Mouse (Mus musculus) activated CD4-positive, CD25-positive, alpha-beta regulatory T cell, adult 4 months (primary cell): Measurements from ENCODE around the gene Dclre1b. TPM values are rescaled to one million over a fixed set of nuclear protein-coding genes. Genes with fewer than 3 reads are reported as not detected.
"Not testable (repeated sequence)": the region's sequence is repeated elsewhere in the genome, so short reads cannot be mapped to it uniquely, and the experiment has no call there.

Source experiments
- ATAC-seq: one replicate; pipeline ENCODE4 v1.8.0; 2017
- polyA plus RNA-seq, 2 experiments: library from polyadenylated mRNA; unstranded; fragments of 100-300 nt; shearing (Covaris generic); gene quantifications; one replicate each; pipeline ENCODE4 v1.2.1; 2017

Dclre1b gene
- polyA plus RNA-seq, 2 experiments from 2014 or later: 18.4 to 30.4 TPM

DNA sequence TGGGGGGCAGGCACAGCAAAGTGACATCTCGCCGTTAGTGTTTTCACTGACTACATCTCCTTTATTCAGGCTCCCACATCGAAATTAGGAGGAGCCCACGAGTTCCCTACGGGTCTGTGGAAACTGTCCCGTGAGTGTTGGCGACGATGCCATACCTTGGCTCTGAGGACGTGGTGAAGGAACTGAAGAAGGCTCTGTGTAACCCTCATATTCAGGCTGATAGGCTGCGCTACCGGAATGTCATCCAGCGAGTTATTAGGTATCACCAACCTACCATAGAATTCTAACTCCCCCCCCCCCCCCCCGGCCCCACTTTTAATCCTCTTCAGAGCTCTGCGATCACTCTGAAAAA lies 531 bp upstream of the Dclre1b start:
- ATAC-seq: peak; percentile 29

- no peak for ATAC-seq
Measured at GRCm38 (mm10) chr3:103805671-103806070, 3.6 kb downstream of the Dclre1b start.

- peak; percentile 27 for ATAC-seq
Measured at GRCm38 (mm10) chr3:103802861-103803260, 6.4 kb downstream of the Dclre1b start.

DNA sequence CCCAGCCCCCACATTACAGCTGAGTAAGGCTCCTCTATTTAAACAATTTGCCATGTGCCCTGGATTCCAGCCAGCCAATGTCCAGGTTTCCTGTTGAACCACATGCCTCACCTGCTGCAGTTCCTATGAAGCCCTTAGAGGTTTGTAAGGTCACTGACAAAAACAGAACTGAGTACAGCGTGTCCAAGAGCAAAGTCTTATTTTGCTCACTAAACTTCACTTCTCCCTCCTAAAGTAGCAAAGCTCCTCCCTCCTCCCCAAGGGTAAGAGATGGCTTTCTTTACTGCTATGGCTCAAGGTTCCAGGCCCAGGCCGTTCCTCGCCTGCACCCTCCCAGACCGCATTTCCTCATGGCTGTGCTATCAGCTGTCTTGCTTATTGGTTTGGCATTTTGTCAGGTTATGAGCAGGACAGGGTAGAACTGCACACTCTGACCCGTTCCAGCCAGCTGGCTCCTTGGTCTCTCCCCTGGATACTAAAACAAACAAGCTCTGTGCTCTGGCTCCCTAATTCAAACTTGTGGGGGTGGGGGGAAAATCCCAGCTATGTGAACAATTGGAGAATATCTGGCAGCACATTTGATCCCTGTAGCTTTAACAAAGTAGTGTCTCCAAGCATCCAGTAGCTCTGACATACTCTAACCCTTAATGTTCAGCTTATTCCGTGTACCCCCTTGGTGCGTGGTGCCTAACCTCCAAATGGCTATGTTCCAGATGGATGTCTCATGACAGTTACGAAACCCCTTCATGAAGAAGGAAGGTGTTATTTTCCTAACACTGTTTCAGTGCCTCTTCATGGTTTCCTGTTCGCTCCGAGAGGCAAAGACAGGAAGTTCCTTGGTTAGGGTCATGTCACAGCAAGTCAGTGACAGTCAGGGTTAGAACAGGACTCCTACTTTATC lies 7.4 kb downstream of the Dclre1b start:
- ATAC-seq: peak; percentile 91

DNA sequence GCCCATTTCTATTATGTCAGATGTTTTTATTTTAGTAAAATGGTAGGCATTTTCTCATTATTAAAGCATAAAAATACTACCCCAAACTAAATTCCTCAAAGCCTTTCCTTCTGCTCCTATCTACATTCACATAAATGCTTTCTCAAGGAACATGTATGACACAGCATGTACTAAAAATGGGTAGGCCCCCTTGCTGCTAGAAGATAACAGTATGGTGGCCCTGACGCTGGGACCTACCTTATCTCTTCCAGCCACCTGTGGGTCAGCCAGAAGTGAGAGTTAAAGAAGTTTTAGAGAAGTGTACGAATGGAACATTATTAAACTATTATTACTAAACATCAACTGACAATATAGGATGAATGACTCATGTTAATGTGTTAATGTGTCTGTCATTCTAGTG lies 9.7 kb downstream of the Dclre1b start:
- ATAC-seq: no peak

GRCm38 (mm10) chr3:103796389-103796788 lies 12.9 kb downstream of the Dclre1b start:
- no peak for ATAC-seq

- no peak for ATAC-seq
Measured at GRCm38 (mm10) chr3:103792566-103792965, 16.7 kb downstream of the Dclre1b start.

DNA sequence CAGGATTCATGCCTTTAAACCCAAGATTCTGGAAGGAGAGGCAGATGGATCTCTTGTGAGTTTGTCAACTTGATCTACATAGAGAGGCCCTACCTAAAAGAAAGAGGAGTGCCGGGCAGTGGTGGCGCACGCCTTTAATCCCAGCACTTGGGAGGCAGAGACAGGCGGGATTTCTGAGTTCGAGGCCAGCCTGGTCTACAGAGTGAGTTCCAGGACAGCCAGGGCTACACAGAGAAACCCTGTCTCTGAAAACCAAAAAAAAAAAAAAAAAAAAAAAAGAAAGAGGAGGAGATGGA lies 17.2 kb downstream of the Dclre1b start:
- not testable (repeated sequence) for ATAC-seq

- ATAC-seq: peak; percentile 83
Measured at GRCm38 (mm10) chr3:103791230-103792110, 17.8 kb downstream of the Dclre1b start, which contains the start of gene Hipk1. Gene Hipk1 (minus strand): TSS chr3:103791563.

DNA sequence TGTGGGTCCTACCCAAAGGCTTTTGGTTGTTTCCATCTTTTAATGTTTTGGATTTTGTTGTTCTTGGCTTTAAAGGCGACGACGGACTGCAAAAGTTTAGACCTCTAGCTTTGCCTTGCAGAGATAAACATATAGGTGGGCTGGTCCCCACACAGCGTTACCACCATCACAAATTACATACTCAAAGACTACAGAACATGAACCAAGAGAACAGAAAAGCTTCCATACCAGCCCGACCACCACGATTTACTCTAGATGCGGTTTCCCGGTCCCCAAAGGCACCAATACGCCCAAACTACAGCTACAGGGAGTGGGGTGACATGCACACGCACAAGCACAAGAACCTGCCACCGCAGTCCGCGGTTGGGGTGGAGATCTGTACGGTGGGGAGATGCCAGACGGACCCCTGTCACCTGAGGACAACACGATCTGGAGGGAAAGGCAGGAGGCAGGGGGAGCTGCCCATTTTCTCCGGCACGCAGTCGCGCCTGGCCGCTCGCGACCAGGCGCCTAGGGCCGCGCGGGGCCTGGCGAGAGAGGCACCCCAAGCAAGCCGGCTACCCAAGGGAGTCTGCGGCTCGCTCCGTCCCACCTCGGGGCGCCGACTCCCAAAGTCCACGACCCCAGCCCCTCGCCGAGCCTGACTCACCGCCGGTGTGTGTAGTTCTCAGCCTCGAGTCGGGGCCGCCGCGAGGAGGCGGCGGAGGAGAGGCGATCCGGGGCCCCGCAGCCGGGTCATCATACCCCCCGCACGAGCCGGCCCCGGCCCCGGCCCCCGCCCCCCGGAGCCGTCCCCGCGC lies 18.7 kb downstream of the Dclre1b start:
- peak; percentile 24 for ATAC-seq

GRCm38 (mm10) chr3:103789891-103790345 lies 19.3 kb downstream of the Dclre1b start:
- peak; percentile 61 for ATAC-seq

GRCm38 (mm10) chr3:103789096-103789495 lies 20.1 kb downstream of the Dclre1b start:
- ATAC-seq: no peak

GRCm38 (mm10) chr3:103787225-103787624 lies 22.0 kb downstream of the Dclre1b start:
- no peak for ATAC-seq

DNA sequence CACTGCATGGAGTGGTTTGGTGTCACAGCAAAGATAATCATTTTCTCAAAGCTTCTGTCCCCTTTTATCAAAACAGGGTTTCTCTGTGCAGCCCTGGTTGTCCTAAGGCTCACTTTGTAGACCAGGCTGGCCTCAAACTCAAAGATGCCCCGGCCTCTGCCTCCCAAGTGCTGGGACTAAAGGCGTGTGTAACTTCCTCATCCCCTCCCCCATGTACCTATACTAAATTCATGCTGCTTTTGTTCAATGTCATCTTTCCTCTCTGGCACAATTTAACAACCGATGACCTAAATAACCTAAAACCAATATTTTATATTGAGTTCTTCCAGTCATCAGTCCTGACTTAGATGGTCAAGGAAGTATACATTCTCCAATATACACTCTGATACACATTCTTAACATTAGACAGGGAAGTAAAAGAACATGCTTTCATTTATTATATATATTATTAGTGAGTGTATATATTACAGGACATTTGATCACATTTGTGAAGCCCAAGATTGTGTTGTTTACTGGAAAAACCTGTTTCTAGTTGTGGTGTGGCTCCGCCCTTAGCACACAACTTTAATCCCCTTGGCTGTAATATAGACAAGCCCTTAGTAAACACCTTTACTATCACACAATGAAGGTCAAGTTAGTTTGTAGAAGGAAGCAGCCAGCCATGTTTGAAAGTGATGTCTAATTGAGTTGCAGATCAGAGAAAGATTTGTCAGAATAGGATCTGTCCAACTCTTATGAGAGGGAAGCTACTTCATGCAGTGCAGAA lies 26.2 kb downstream of the Dclre1b start:
- no peak for ATAC-seq

DNA sequence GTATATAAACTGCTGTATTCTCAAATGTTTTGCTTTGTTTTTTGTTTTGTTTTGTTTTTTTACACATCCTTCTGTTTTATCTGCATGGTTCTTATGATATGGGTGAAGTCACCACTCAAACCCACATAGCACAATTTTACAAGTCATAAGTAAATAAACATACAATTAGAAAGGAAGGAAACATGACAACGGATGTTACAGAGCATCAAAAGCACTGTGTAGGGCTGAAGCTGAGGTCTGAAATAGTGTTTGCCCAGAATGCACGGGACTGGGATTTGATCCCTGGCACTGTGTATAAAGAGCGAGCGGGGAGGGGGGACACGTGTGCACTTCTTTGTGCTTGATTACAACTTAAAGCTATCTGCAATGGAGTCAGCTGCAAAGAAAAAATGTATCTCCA lies 28.5 kb downstream of the Dclre1b start:
- peak; percentile 67 for ATAC-seq

DNA sequence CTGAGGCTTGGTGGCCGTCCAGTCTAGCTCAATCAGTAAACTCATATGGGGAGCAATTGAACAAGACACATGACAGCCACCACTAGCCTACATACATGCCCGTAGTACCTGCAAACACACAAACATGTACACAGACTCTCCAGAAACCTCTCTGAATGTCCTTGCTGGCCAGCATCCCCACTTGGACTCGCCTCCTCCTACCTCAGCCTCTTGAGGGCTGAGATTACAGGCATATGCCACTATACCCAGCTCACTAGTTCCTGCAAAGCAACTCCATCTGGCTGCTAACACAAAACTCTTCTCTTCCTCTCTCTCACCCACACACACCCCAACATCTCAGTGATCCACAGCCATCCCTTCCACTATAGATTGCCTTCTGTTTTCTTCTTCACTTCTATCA lies 29.0 kb downstream of the Dclre1b start:
- ATAC-seq: peak; percentile 9

- no peak for ATAC-seq
Measured at GRCm38 (mm10) chr3:103779183-103779582, 30.1 kb downstream of the Dclre1b start.

GRCm38 (mm10) chr3:103778660-103779059 lies 30.6 kb downstream of the Dclre1b start:
- no peak for ATAC-seq

GRCm38 (mm10) chr3:103777940-103778339 lies 31.3 kb downstream of the Dclre1b start:
- no peak for ATAC-seq

- no peak for ATAC-seq
Measured at GRCm38 (mm10) chr3:103774009-103774408, 35.2 kb downstream of the Dclre1b start.

DNA sequence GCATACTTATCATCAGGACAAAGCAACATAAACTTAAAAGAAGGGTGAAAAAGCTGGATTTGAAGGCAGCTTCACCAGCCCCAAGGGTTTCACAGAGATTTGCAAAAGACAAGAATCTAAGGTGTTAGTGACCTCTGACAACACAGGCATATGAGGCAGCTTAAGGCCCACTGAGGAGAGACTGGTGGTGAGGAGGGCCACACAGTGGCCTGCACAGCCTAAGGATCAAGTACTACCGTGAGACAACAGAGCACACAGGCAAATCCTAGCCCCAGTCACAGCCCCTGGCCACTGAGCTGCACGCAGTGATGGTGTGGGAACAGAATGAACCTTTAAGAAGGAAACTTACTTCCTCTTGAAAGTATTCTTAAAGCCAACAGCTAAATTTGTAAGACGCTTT lies 35.7 kb downstream of the Dclre1b start:
- no peak for ATAC-seq

DNA sequence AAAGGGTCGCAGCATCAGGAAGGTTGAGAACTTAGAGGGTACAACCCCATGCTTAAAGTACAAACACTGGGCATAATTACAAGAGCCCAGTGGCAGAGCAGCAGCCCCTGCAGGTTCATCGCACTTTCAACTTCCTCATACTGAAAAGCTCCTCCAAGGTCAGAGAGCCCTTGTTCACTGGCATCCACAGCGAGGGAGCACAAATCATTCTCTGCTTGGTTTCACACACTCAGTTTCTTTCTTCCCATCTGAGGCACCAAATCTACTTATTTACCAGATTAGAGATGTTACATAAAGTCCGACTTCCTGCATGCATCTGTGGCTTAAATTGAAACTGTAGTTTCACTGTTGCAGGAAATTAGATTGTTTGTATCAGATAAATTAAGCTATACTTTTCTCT lies 36.4 kb downstream of the Dclre1b start:
- peak; percentile 79 for ATAC-seq
